Mouse (Mus musculus): ENCODE results near the gene Higd1c.

Higd1c gene

GRCm38 (mm10) chr15:100413306-100413705 is 49.0 kb downstream of the Higd1c start:
- 84% methylated on average over 4 of the region's 5 CpGs for WGBS

GRCm38 (mm10) chr15:100414011-100414410 is 49.7 kb downstream of the Higd1c start:
- 69% methylated on average over 4 of the region's 4 CpGs for WGBS

GRCm38 (mm10) chr15:100414942-100415341 is 50.6 kb downstream of the Higd1c start:
- 73% methylated on average over 13 of the region's 13 CpGs for WGBS

GRCm38 (mm10) chr15:100415684-100416083 is 51.3 kb downstream of the Higd1c start:
- 89% methylated on average over 8 of the region's 8 CpGs for WGBS

- 90% methylated on average over 9 of the region's 9 CpGs for WGBS
These were observed 53.6 kb downstream of the Higd1c start for GRCm38 (mm10) chr15:100417854-100418450.

- WGBS: 64% methylated on average over 8 of the region's 8 CpGs
These were observed 55.0 kb downstream of the Higd1c start for GRCm38 (mm10) chr15:100419311-100419710.

GRCm38 (mm10) chr15:100419901-100420745 is 55.8 kb downstream of the Higd1c start:
- WGBS: 70% methylated on average over 9 of the region's 9 CpGs

- 14% methylated on average over 8 of the region's 8 CpGs for WGBS
These were observed 56.9 kb downstream of the Higd1c start for GRCm38 (mm10) chr15:100421059-100421757.

- WGBS: 13% methylated on average over 3 of the region's 3 CpGs
These were observed 57.4 kb downstream of the Higd1c start, which contains the start of gene Gm5475 for GRCm38 (mm10) chr15:100421758-100422197. Gene Gm5475 (plus strand): TSS chr15:100422147.

GRCm38 (mm10) chr15:100422476-100422875 is 58.1 kb downstream of the Higd1c start:
- under 1% methylated on average over 44 of the region's 44 CpGs for WGBS

- under 1% methylated on average over 65 of the region's 65 CpGs for WGBS
These were observed 58.8 kb downstream of the Higd1c start for GRCm38 (mm10) chr15:100422899-100423860.

GRCm38 (mm10) chr15:100423916-100424315 is 59.6 kb downstream of the Higd1c start:
- WGBS: 6% methylated on average over 14 of the region's 14 CpGs

GRCm38 (mm10) chr15:100424396-100425122 is 60.2 kb downstream of the Higd1c start, which contains the start of gene Slc11a2:
Gene Slc11a2 (minus strand): TSS chr15:100425072.
- WGBS: 30% methylated on average over 17 of the region's 17 CpGs

GRCm38 (mm10) chr15:100428296-100428905 is 64.1 kb downstream of the Higd1c start:
- WGBS: 82% methylated on average over 13 of the region's 13 CpGs

GRCm38 (mm10) chr15:100429959-100430565 is 65.7 kb downstream of the Higd1c start:
- WGBS: 61% methylated on average over 11 of the region's 11 CpGs

- WGBS: 75% methylated on average over 4 of the region's 4 CpGs
These were observed 68.9 kb downstream of the Higd1c start for GRCm38 (mm10) chr15:100433234-100433633.
